Mouse (Mus musculus) liver, adult (tissue): ENCODE data around the gene Nwd2.
A peak's percentile ranks its signal among the peaks of the same experiment; 100 is the strongest.

Experiments used
- GATA4 ChIP-seq: IDR thresholded peaks from 2 replicates; pipeline ENCODE4 v1.6.1; 2014; ENCODE audit warnings: mild to moderate bottlenecking, low read length; ENCODE audit not compliant: insufficient replicate concordance

Nwd2 gene

GRCm38 (mm10) chr5:63735521-63735920 is 86.6 kb downstream of the Nwd2 start:
- TF ChIP-seq GATA4: no peak

- TF ChIP-seq GATA4: no peak
These were observed 94.5 kb downstream of the Nwd2 start for GRCm38 (mm10) chr5:63743426-63743825.

- TF ChIP-seq GATA4: no peak
These were observed 99.4 kb downstream of the Nwd2 start for GRCm38 (mm10) chr5:63748299-63748698.

GRCm38 (mm10) chr5:63748759-63749158 is 99.9 kb downstream of the Nwd2 start:
- no peak for TF ChIP-seq GATA4

- TF ChIP-seq GATA4: no peak
These were observed 106.3 kb downstream of the Nwd2 start for GRCm38 (mm10) chr5:63755092-63755761.

- TF ChIP-seq GATA4: no peak
These were observed 107.0 kb downstream of the Nwd2 start for GRCm38 (mm10) chr5:63755938-63756337.

- no peak for TF ChIP-seq GATA4
These were observed 117.0 kb downstream of the Nwd2 start for GRCm38 (mm10) chr5:63765886-63766285.

GRCm38 (mm10) chr5:63766715-63767114 is 117.8 kb downstream of the Nwd2 start:
- TF ChIP-seq GATA4: no peak

- TF ChIP-seq GATA4: no peak
These were observed 118.6 kb downstream of the Nwd2 start for GRCm38 (mm10) chr5:63767464-63767863.

GRCm38 (mm10) chr5:63768220-63768619 is 119.3 kb downstream of the Nwd2 start:
- TF ChIP-seq GATA4: no peak

- no peak for TF ChIP-seq GATA4
These were observed 124.1 kb downstream of the Nwd2 start for GRCm38 (mm10) chr5:63772971-63773370.

- TF ChIP-seq GATA4: no peak
These were observed 124.7 kb downstream of the Nwd2 start for GRCm38 (mm10) chr5:63773603-63774002.

- peak; percentile 66 for TF ChIP-seq GATA4
These were observed 139.4 kb downstream of the Nwd2 start for GRCm38 (mm10) chr5:63788156-63788826.

- no peak for TF ChIP-seq GATA4
These were observed 163.1 kb downstream of the Nwd2 start, which contains the start of gene 0610040J01Rik for GRCm38 (mm10) chr5:63811819-63812508. Gene 0610040J01Rik (plus strand): TSS chr5:63812363.

- no peak for TF ChIP-seq GATA4
These were observed 163.6 kb downstream of the Nwd2 start for GRCm38 (mm10) chr5:63812509-63812865.

- TF ChIP-seq GATA4: no peak
These were observed 167.7 kb downstream of the Nwd2 start for GRCm38 (mm10) chr5:63816643-63817042.

GRCm38 (mm10) chr5:63817270-63817669 is 168.4 kb downstream of the Nwd2 start:
- TF ChIP-seq GATA4: no peak

GRCm38 (mm10) chr5:63818975-63819374 is 170.1 kb downstream of the Nwd2 start:
- TF ChIP-seq GATA4: no peak
